Mouse (Mus musculus): Measurements from ENCODE around the gene Creb3l4. TPM values are rescaled to one million over a fixed set of nuclear protein-coding genes. Genes with fewer than 3 reads are reported as not detected.

Gene Creb3l4
- total and polyA plus RNA-seq, 3 experiments: 0.07 to 0.08 TPM; not detected in 1

DNA sequence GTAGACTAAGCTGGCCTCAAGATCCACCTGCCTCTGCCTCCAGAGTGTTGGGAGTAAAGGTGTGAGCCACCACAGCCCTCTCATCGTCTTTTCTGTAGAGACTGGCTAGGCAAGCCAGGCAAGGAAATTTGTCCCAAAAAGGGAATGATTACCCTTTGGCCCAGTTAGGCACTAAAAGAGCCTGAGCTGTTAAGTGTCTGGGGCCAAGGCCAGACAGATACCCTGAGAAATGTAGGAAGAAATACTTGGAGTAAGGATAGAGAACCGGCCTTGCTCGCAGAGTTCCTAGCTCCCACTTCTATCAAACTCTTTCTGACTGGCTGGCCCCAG is 4.3 kb upstream of the Creb3l4 start:
- H3K9ac ChIP-seq (ENCODE audit: control insufficient read depth, low read depth, low read length, poor library complexity, severe bottlenecking): peak overlapping the region; percentile 60
- no peaks in the 10 kb centered on the region for H3K27me3 ChIP-seq (ENCODE audit: control insufficient read depth in 1 of 2, insufficient read depth in 2 of 2, low read length in 2 of 2)
- H3K9me3 ChIP-seq (replicated peaks; ENCODE audit: insufficient read depth, low read length): no peaks in the 10 kb centered on the region
- peaks cover 0 to 7% of the 10 kb centered on the region in 2 experiments; a peak in 2 of 4 replicates for H3K36me3 ChIP-seq (ENCODE audit: control insufficient read depth in 1 of 2, insufficient read depth in 2 of 2, low read length in 2 of 2)
- H3K4me1 ChIP-seq (ENCODE audit: control insufficient read depth in 1 of 2, insufficient read depth in 2 of 2, low read length in 2 of 2): peaks cover 7 to 10% of the 10 kb centered on the region in 2 experiments; a peak in 2 of 4 replicates
- no peak for DNase-seq (ENCODE audit: low read depth, low spot score)
- peak overlapping the region; percentile 44 to 71 for H3K4me3 ChIP-seq (ENCODE audit: control insufficient read depth in 1 of 2, insufficient read depth in 1 of 2, low read depth in 2 of 2, low read length in 2 of 2)
- peak overlapping the region; percentile 31 for H3K27ac ChIP-seq (ENCODE audit: control insufficient read depth, low read depth, low read length)
- H3K79me2 ChIP-seq (ENCODE audit: control insufficient read depth, insufficient read depth, low read length, poor library complexity): peaks cover 7% of the 10 kb centered on the region
- TF ChIP-seq CHD2 (IDR thresholded peaks at IDR 0.05; ENCODE audit: low read length) (no peak), RAD21 (IDR thresholded peaks at IDR 0.05; ENCODE audit: low read depth, low read length) (no peak), ZKSCAN1 (IDR thresholded peaks at IDR 0.05; ENCODE audit: low read depth, low read length) (no peak), JUND (IDR thresholded peaks at IDR 0.05; ENCODE audit: low read depth, low read length) (no peak), MAFK (IDR thresholded peaks at IDR 0.05; ENCODE audit: borderline replicate concordance, low read depth, low read length) (no peak), KAT2A (conservative IDR thresholded peaks at IDR 0.05; ENCODE audit: low read depth, low read length) (no peak), ZNF384 (IDR thresholded peaks at IDR 0.05; ENCODE audit: low read depth, low read length) (no peak), NRF1 (IDR thresholded peaks at IDR 0.05; ENCODE audit: insufficient read depth, low read depth, low read length, poor library complexity, severe bottlenecking) (no peak), SMC3 (IDR thresholded peaks at IDR 0.05; ENCODE audit: low read depth, low read length) (no peak), GATA1 (IDR thresholded peaks at IDR 0.05; ENCODE audit: low read depth, low read length) (no peak), MYB (IDR thresholded peaks at IDR 0.05; ENCODE audit: low read depth, low read length) (no peak), TCF12 (IDR thresholded peaks at IDR 0.05; ENCODE audit: low read depth, low read length) (no peak), POLR2A (IDR thresholded peaks at IDR 0.05; ENCODE audit: control insufficient read depth in 1 of 2, insufficient read depth in 1 of 2, low read depth in 1 of 2, low read length in 2 of 2, poor library complexity in 1 of 2) (no peak; a peak in 1 of 4 replicates), USF2 (IDR thresholded peaks at IDR 0.05; ENCODE audit: borderline replicate concordance in 1 of 2, insufficient read depth in 1 of 2, low read depth in 1 of 2, low read length in 2 of 2) (no peak), MEF2A (IDR thresholded peaks at IDR 0.05; ENCODE audit: extremely low read depth, insufficient replicate concordance, low read depth, low read length, poor library complexity, severe bottlenecking) (no peak), CTCF (IDR thresholded peaks at IDR 0.05 in 2 of 3, conservative IDR thresholded peaks at IDR 0.05 in 1 of 3; ENCODE audit: control insufficient read depth in 1 of 3, insufficient read depth in 1 of 3, low read depth in 2 of 3, low read length in 3 of 3, poor library complexity in 1 of 3, severe bottlenecking in 1 of 3) (no peak)

DNA sequence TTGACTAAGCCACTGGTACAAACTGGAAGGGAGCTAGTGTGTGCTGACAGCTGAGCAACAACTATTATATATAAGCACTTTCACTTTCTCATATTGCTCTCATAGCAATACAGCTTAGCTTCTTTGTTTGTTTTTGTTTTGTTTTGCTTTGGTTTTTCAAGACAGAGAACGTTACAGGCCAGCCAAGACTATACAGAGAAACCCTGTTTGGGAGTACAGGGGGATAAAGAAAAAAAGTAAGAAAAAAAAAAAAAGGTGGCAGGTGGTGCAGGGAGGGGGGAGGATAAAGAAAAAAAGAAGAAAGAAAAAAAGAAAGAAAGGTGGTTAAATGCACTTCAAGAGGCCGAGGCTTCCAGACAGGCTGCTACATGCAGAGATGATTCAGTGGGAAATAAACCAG is 2.1 kb upstream of the Creb3l4 start:
- Histone ChIP-seq H3K4me1 (ENCODE audit: control insufficient read depth in 1 of 2, insufficient read depth in 2 of 2, low read length in 2 of 2) (peaks cover 10 to 14% of the 10 kb centered on the region in 2 experiments; a peak in 3 of 4 replicates), H3K9ac (ENCODE audit: control insufficient read depth, low read depth, low read length, poor library complexity, severe bottlenecking) (no peak overlapping the region)
- DNase-seq (ENCODE audit: low read depth, low spot score): no peak

More for the DNA sequence above, 2.1 kb upstream of the Creb3l4 start:
- Histone ChIP-seq H3K4me3 (ENCODE audit: control insufficient read depth in 1 of 2, insufficient read depth in 1 of 2, low read depth in 2 of 2, low read length in 2 of 2) (peak overlapping the region in 1 of 2 experiments; percentile 41; a peak in 2 of 4 replicates), H3K27ac (ENCODE audit: control insufficient read depth, low read depth, low read length) (no peak overlapping the region), H3K36me3 (ENCODE audit: control insufficient read depth in 1 of 2, insufficient read depth in 2 of 2, low read length in 2 of 2) (peaks cover 0 to 7% of the 10 kb centered on the region in 2 experiments; a peak in 1 of 4 replicates), H3K27me3 (ENCODE audit: control insufficient read depth in 1 of 2, insufficient read depth in 2 of 2, low read length in 2 of 2) (no peaks in the 10 kb centered on the region), H3K79me2 (ENCODE audit: control insufficient read depth, insufficient read depth, low read length, poor library complexity) (peaks cover 7% of the 10 kb centered on the region), H3K9me3 (replicated peaks; ENCODE audit: insufficient read depth, low read length) (no peaks in the 10 kb centered on the region)
- TF ChIP-seq RCOR1 (IDR thresholded peaks at IDR 0.05; ENCODE audit: low read depth, low read length) (no peak), SMC3 (IDR thresholded peaks at IDR 0.05; ENCODE audit: low read depth, low read length) (no peak), CHD2 (IDR thresholded peaks at IDR 0.05; ENCODE audit: low read length) (no peak), TCF12 (IDR thresholded peaks at IDR 0.05; ENCODE audit: low read depth, low read length) (no peak), ZNF384 (IDR thresholded peaks at IDR 0.05; ENCODE audit: low read depth, low read length) (peak; percentile 63; the same call in 1 of the 2 replicates), TAL1 (IDR thresholded peaks at IDR 0.05; ENCODE audit: low read length) (no peak), GABPA (IDR thresholded peaks at IDR 0.05; ENCODE audit: low read depth, low read length) (no peak), MEF2A (IDR thresholded peaks at IDR 0.05; ENCODE audit: extremely low read depth, insufficient replicate concordance, low read depth, low read length, poor library complexity, severe bottlenecking) (no peak)
